Mouse (Mus musculus) layer of hippocampus, postnatal 14 days (tissue): ENCODE measurements at regions not wholly inside any gene's neighbourhood (a gene's known extent, or its start where the extent isn't known, plus 50 kb on each side); places are given as distances from the start of the nearest gene placed in this dataset.
"Not testable (repeated sequence)": the region's sequence is repeated elsewhere in the genome, so short reads cannot be mapped to it uniquely, and the experiment has no call there.

Source experiments
- DNase-seq, 2 experiments: peaks; one replicate each; pipeline ENCODE4 v3.0.0; 2021 to 2022; ENCODE audit warnings: low spot score in 2 of 2, mixed read lengths in 1 of 2

DNA sequence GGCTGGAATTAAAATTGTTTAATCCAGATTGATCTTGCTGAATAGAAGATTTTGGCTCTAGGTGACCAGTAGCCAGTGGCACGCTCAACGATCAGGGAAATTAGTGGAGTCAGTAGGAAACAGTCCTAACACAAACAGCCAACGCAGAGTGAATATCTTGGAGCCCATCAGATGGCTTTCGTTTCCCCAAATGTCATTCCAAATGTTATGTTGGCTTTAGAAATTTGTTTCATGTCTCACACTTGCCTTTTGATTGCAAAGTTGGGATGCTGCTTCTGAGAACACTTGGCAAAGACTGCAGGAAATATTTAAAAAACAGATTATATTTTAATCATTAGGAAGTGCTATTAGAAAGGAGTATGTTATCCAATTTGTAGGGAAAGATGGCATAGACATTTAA, 650.7 kb upstream of the Cntnap5a start:
- DNase-seq: peak; percentile 6 to 91

DNA sequence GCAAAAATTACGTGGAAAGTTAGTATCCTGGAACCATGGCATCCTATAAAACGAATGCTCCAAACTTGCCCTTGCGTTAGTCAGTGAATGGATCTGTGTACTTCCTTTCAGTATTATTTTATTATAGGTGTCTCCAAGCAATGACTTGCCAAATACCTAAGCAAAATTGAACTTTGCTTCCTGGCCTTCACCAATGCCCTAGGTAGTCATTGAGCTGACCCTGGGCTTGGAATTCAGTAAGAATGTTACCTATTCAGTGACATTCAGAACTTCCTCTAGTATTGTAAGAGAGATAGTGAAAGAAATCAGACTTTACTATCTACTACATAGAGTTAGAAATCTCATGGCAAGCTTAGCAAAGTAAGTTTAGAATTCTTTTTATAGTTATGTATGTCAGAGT, 642.9 kb upstream of the Cntnap5a start:
- not testable (repeated sequence) for DNase-seq

DNA sequence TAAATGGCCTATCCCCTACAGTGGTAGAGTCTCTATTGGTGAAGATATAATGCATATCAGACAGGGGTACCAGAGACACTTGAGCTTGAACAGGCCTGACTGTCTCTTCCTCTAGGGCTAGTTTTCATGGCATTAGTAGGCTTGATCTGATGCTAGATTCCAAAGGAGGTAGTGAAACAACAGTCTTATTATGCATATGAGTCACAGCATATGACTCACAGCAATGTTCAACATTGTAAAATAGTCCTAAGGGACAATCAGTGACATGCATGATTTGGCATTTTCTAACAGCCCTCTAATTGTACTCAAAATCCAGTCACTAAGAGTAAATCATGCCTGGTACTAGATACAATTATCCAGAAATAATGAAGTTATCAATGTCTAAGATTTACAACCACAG, 626.1 kb upstream of the Cntnap5a start:
- no peak for DNase-seq
